Mouse (Mus musculus): ENCODE data around the gene Tcl1.
"Not testable (repeated sequence)": the region's sequence is repeated elsewhere in the genome, so short reads cannot be mapped to it uniquely, and the experiment has no call there.

The Tcl1 gene

GRCm38 (mm10) chr12:105181040-105181644 is 41.5 kb downstream of the Tcl1 start:
- not testable (repeated sequence) for DNase-seq (ENCODE audit: low read depth, low spot score)

GRCm38 (mm10) chr12:105176044-105176443 is 46.5 kb downstream of the Tcl1 start, which contains the start of gene Tcl1b5:
Gene Tcl1b5 (plus strand): TSS chr12:105176344.
- not testable (repeated sequence) for DNase-seq (ENCODE audit: low read depth, low spot score)

DNA sequence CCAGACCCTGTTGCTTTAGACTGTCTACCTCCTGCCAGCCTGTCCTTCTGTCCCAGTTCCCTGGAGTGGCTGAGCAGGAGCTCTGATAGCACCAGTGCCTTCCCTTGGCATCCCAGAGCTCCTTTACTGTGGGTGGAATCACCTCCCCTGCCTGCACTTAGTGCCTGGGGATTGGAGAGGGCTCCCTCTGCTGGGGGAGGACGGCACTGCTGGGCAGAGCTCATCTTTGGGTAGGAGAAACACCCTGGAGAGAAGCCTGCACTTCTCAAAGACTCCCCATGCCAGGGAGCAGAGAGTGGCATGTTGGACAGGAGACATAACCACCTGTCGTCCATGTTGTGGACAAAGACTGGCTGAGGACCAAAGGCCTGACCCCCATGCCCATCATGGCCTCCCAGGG is 48.3 kb downstream of the Tcl1 start:
- not testable (repeated sequence) for DNase-seq (ENCODE audit: low read depth, low spot score)

DNA sequence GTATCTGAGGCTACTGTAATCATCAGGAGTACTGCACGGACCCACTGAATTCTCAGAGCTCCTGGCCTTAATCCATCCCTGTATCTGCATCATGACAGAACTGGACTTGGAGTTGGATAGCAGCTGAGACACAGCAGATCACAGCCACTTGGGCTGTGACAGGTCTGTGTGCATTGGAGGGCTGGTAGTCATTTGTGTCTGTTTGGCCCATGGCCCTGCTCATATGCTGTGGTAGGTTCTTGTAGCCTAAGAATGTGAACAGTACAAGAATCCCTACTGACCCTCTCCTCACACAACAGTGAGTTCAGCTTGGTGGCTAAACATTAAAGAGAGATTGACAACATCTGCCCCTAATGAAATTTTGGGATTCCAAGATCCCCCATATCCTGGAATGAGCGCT is 49.2 kb downstream of the Tcl1 start:
- no peak for DNase-seq (ENCODE audit: low read depth, low spot score)

All from telencephalon, adult 2 months (tissue).